Mouse (Mus musculus) E14TG2a.4 (cell line): Measurements from ENCODE around the gene Gpr19.

Source experiments
- H3K27me3 ChIP-seq: 2 replicates; pipeline ENCODE4 v1.6.1; 2014; ENCODE audit warnings: low read length, control low read depth; ENCODE audit not compliant: insufficient read depth
- H3K36me3 ChIP-seq: 2 replicates; pipeline ENCODE4 v1.6.1; 2014; ENCODE audit warnings: low read length, control low read depth; ENCODE audit not compliant: insufficient read depth
- H3K4me1 ChIP-seq: replicated peaks from 2 replicates; pipeline ENCODE4 v1.6.1; 2014; ENCODE audit warnings: low read depth, low read length, control low read depth
- H3K4me3 ChIP-seq: replicated peaks from 2 replicates; pipeline ENCODE4 v1.5.1; 2014; ENCODE audit warnings: mild to moderate bottlenecking, low read length
- H3K9me3 ChIP-seq: 2 replicates; pipeline ENCODE4 v1.6.1; 2014; ENCODE audit warnings: low read length, control low read depth
- CTCF ChIP-seq: conservative IDR thresholded peaks from 2 replicates; pipeline ENCODE4 v1.5.1; 2014; ENCODE audit warnings: low read length
- NANOG ChIP-seq: IDR thresholded peaks from 2 replicates; pipeline ENCODE4 v1.6.1; 2014; ENCODE audit warnings: borderline replicate concordance, low read length, mixed read lengths
- POU5F1 ChIP-seq: IDR thresholded peaks from 2 replicates; pipeline ENCODE4 v1.6.1; 2014; ENCODE audit warnings: low read length, borderline replicate concordance

Gpr19 gene

DNA sequence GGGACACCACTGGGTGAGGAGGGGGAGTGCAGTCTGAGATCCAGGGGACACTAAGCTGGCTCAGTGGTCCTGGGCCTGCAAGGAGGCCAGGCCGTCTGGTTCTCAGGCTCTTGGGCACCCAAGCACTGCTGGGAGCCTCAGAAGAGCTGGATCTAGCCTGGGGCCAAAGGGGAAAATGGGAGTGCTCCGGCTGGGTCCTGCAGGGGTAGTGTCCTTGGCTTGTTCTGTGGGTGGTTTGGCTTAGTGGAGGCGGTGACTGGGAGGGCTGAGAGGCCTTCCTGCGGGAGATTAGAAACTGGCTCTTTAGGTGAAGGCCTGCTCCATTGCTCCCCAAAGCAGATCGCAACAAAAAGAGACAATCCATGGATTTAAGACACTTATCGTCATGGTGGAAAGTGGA lies 52.1 kb downstream of the Gpr19 start:
- no peaks in the 10 kb centered on the region for H3K9me3 ChIP-seq
- H3K36me3 ChIP-seq = peaks cover 7% of the 10 kb centered on the region
- TF ChIP-seq CTCF (no peak), NANOG (no peak), POU5F1 (no peak)
- no peak overlapping the region for H3K4me3 ChIP-seq
- no peaks in the 10 kb centered on the region for H3K27me3 ChIP-seq
- H3K4me1 ChIP-seq = peaks cover 41% of the 10 kb centered on the region

DNA sequence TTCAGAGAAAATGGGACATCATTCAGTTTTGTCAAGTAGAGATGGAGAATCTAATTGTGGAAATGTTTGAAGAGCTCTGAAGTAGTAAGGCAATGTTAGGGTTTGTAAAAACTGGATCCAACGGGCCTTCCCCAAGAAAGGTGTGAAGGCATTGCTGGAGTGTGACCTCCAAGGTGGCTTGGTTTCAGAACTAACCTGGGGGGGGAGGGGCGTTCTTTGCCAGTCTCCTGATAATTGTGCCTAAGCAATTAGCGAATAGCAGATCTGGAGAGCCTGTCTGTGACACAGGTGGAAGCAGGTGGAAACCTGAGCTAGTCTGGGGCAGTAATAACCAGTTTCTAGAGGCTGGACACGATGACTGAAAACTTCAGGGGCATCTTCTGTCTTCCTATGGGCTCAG lies 52.7 kb downstream of the Gpr19 start:
- TF ChIP-seq CTCF (no peak), POU5F1 (no peak), NANOG (no peak)
- peaks cover 35% of the 10 kb centered on the region for H3K4me1 ChIP-seq
- no peaks in the 10 kb centered on the region for H3K27me3 ChIP-seq
- no peak overlapping the region for H3K4me3 ChIP-seq
- H3K9me3 ChIP-seq = no peaks in the 10 kb centered on the region
- H3K36me3 ChIP-seq = peaks cover 2% of the 10 kb centered on the region

DNA sequence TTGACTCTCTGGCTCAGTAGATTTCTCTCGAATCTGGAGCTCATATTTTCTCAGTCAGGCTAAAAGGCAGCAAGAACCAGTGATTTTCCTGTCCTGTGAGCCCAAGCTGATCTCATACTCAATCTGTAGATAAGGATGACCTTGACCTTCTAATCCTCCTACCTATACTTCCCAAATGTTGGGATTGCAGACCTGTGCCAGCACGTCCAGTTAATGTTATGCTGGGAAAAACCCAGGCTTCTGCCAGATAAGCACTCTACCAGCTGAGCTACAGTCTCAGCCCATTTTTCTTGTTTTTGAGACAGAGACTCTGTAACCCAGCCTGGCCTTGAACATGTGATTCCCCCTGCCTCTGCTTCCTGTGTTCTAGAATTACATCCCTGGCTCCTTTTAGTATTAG lies 58.0 kb downstream of the Gpr19 start:
- Histone ChIP-seq H3K36me3 (no peaks in the 10 kb centered on the region), H3K4me3 (no peak overlapping the region)
- TF ChIP-seq NANOG = no peak
- no peak for TF ChIP-seq POU5F1
- TF ChIP-seq CTCF = no peak

DNA sequence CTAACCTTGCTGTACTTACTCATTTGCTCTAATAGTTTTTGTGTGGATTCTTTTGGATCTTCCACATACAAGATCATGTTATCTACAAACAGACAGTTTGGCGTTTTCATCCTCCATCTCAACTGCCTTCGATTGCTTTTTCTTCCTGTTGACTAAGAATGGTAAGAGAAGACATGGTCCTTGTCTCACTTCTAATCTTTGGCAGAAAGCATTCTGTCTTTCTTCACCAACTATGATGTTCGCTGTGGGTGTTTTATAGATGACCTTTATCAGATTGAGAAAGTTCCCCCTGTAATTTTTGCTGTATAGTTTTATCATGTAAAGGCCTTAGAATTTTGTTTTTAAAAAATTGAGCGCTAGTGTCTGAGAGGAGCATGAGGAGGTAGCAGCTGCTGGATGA lies 60.3 kb downstream of the Gpr19 start:
- Histone ChIP-seq H3K4me3 (no peak overlapping the region), H3K36me3 (no peaks in the 10 kb centered on the region), H3K27me3 (no peaks in the 10 kb centered on the region), H3K4me1 (no peaks in the 10 kb centered on the region), H3K9me3 (no peaks in the 10 kb centered on the region)
- TF ChIP-seq NANOG = no peak
- TF ChIP-seq CTCF = no peak
- TF ChIP-seq POU5F1 = no peak

More for the DNA sequence above, 58.0 kb downstream of the Gpr19 start:
- Histone ChIP-seq H3K9me3 (no peaks in the 10 kb centered on the region), H3K4me1 (no peaks in the 10 kb centered on the region), H3K27me3 (no peaks in the 10 kb centered on the region)

DNA sequence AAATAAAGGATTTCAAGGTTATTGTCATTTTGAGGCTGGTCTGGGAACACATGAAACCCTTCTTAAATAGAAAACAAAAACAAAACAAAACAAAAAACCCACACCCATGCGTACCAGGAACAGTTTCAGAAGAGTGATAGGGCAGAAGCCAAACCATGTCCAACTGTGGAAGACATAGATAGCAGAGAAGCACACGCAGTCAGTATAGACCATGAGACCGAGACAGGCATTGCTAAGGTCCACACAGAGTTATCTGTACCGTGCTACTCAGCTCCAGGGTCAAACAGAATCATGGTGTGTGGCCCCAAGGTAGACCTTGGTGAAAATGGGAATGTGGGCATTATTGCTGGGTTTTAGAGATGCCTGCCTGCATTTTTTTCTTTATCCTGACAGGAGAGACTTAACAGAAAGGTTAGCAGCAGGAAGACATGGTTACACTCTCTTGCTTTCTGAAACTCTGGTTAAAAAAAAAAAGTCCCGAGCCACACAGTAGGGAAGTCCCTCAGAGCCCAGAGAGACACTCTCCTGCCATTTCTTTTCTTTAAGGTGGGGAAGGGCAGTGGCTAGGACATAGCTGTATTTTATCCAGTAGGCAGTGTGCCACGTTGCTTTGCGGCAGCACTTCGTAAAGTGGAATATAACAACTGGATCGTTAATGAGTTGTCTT lies 63.7 kb downstream of the Gpr19 start:
- TF ChIP-seq NANOG = no peak
- no peak for TF ChIP-seq CTCF
- no peak for TF ChIP-seq POU5F1
- no peaks in the 10 kb centered on the region for H3K36me3 ChIP-seq
- H3K9me3 ChIP-seq = no peaks in the 10 kb centered on the region
- no peak overlapping the region for H3K4me3 ChIP-seq
- peaks cover 9% of the 10 kb centered on the region; the same call in 1 of the 2 replicates for H3K4me1 ChIP-seq
- H3K27me3 ChIP-seq = no peaks in the 10 kb centered on the region

DNA sequence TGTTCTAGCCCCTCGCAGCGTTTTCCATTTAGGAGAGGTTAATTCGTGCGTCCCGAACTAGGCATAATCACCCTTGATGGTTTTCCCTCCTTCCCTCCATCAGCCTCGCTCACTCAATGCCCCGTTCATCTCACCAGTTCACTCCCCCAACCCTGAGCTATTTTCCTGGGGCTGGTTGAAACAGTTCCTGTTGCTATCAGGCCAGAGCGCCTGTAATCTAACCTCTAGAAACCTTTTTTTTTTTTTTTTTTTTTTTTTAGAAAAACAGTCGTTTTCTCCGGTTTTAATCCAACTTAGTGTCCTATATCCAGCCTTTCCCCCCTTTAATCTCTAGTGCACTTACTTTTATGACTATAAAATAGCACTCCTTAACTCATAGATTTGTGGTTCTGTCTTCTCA lies 67.6 kb downstream of the Gpr19 start:
- H3K4me1 ChIP-seq = peaks cover 37% of the 10 kb centered on the region
- peak overlapping the region; percentile 89 for H3K4me3 ChIP-seq
- no peaks in the 10 kb centered on the region for H3K9me3 ChIP-seq
- TF ChIP-seq CTCF = no peak
- no peaks in the 10 kb centered on the region for H3K27me3 ChIP-seq
- H3K36me3 ChIP-seq = no peaks in the 10 kb centered on the region

DNA sequence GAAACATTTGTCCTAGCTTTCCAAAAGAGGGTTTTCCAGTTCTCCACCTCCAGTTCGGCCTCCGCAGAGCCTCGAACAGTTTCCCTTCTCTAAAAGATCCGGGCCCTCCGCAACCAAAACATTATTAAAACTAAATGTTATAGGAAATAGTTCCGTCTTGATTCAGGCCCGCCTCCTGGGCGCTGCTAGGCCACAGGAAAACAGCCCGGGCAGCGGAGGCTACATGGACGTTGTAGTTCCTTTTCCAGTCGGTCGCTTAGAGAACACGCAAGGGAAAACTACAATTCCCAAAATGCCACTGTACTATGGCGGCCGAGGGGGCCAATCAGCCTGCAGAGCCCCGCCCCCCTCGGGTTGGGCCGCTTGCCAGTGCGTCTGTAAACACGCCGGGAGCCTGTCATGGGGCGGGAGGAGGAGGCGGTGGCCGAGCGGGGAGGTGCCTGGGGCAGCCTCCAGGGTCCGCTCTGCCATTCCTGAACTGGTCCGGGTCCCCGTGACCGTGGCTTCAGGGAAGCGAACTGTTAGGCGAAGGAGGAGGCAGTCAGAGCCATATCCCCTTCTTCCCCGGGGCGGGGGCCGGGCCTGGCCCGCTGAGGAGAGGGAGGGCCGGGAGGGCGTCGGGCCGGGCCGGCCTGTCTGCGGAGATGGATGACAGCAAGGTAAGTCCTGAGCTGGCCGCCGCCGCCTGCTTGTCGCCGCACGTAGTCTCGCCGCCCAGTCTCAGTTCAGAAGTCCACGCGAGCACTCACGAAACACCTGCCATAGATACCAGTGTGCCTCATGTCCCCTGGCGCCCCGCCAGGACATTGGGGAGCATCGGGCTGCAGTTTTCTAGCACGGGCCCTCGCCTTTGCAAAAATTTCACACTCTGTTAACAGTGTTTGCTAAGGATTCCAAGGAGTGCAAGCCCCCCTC lies 68.3 kb downstream of the Gpr19 start, which contains the start of gene Crebl2:
Gene Crebl2 (plus strand): TSS at position 369 of the 915 bp plus-strand sequence.
- Histone ChIP-seq H3K36me3 (no peaks in the 10 kb centered on the region), H3K4me3 (peak within 1 kb of the TSS; percentile 89), H3K9me3 (no peaks in the 10 kb centered on the region), H3K4me1 (peaks cover 43% of the 10 kb centered on the region), H3K27me3 (no peaks in the 10 kb centered on the region)
- no peak for TF ChIP-seq NANOG
- TF ChIP-seq CTCF = no peak

DNA sequence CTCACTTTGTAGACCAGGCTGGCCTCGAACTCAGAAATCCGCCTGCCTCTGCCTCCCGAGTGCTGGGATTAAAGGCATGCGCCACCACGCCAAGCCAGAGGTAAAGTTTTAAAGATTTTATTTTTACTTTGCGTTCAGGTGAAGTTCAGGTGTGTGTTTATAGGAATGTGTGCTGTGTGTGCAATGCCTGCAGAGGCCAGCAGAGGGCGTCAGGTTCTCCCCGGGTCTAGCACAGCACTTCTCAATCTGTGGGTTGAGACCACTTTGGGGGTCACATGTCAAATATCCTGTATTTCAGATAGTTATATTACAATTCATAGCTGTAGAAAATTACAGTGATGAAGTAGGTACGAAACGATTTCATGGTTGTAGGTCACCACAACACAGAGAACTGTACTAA lies 75.5 kb downstream of the Gpr19 start:
- Histone ChIP-seq H3K27me3 (no peaks in the 10 kb centered on the region), H3K4me1 (peaks cover 45% of the 10 kb centered on the region), H3K4me3 (no peak overlapping the region), H3K9me3 (no peaks in the 10 kb centered on the region), H3K36me3 (no peaks in the 10 kb centered on the region)
- TF ChIP-seq NANOG (no peak), POU5F1 (no peak), CTCF (peak; percentile 95)
